Mouse (Mus musculus) neutrophil, adult 59 days (primary cell): Measurements from ENCODE around the gene Psmf1. TPM values are rescaled to one million over a fixed set of nuclear protein-coding genes. Genes with fewer than 3 reads are reported as not detected.

Source experiments
- total RNA-seq, 2 experiments: library from RNA; stranded (reverse); gene quantifications; 1 replicate in 1 of 2; 2 replicates in 1 of 2; pipeline ENCODE4 v1.2.4; 2023

Gene Psmf1
- total RNA-seq, result 10 to 100 TPM; 21.2 to 28.6 TPM

DNA sequence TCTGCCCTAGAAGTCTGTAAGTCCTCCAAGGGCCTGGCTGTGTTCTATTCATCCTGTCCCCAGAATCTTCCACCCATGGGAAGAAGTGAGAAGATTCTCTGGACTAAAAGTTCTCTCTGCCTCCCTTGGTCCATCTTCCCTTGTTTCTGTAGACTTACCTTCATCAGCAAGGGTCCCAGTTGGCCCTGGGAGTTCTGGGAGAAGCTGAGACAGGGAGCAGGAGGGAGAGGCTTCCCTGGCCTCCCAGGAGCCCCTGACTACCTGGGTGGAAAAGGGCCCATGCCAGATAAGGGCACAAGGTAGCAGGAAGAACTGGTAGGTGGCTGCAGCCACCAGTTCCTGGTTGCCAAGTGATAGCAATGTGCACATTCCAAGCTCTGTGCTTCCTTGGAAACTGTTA lies at the start of gene Psmf1:
Psmf1 (minus strand) TSS at position 342 of the 400 bp plus-strand sequence.

DNA sequence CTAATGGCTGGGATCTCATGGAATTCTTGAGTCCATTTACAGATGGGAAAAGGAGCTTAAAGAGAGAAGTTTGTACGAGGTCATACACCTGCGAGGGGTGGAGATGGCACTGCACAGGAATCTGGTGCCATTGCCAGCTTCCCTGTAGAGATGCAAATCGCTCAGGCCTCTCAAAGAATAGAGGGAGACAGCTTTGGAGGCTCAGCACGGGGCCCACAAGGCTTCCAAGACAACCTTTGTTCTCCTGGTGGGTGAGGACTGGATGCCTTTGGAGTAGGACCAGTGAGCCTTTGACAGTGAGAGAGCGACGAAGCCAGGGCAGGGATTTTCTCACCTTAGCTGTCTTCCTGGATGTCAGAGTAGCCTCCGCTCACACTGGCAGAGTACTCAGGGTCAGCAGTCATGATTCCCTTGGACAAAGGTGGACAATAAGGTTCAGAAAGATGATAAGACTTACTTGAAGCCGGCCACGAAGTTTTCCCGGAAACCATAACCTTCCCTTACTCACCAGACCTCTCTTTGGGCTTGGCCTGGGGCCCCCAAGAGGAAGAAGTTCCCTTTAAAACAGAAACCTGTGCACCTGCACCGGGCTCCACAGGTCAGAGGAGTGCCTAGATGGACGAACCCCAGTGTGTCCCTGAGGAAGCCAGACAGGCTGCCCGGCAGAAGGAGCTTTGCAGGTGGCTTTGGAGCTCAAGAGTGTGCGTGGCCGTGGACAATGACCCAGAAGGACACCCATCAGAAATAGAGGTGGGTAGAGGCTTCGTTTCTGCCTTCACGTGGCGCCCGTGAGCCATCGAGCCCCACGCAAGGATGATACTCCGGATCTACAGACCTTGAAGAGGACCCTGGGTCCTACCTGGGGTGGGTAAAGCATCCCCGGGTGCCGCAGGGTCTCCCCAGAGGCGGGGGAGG lies 42.5 kb downstream of the Psmf1 start, which contains the start of gene Tmem74b:
Tmem74b (plus strand) TSS at position 778 of the 915 bp plus-strand sequence.

DNA sequence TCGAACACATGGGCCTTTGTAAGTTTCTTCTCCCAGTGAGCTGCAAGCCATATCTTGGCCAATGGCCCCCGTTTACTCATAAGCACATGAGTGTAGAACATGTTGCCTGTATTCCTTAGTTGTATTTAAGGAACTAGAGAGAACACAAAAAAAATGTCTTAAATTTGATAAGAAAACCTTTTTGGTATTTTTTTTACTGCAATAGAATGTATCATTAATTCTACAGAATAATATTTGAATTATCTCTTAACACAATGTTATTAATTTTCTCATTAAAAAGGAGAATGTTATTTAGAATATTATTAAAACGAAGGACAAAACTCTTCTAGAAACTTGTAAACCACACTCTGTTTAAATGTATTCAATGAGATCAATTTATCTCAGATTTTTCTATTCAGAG lies 75.6 kb downstream of the Psmf1 start, which contains the start of gene Rad21l:
Rad21l (minus strand) TSS at position 101 of the 400 bp plus-strand sequence.

Other genes starting within 250 kb of the Psmf1 start
- 10 to 100 TPM; 30.7 to 46.9 TPM for gene Fkbp1a, start 201.7 kb downstream of the Psmf1 start, total RNA-seq
- gene Sdcbp2, start 171.6 kb downstream of the Psmf1 start, total RNA-seq, result not detected
- 1 to 10 TPM; 5.1 to 7.6 TPM for gene Snph, start 111.6 kb downstream of the Psmf1 start, total RNA-seq
- gene Rad21l, start 75.7 kb downstream of the Psmf1 start, total RNA-seq, result not detected
- not detected for gene Tmem74b, start 42.2 kb downstream of the Psmf1 start, total RNA-seq
- not detected for gene Rspo4, start 98.7 kb upstream of the Psmf1 start, total RNA-seq
- gene Angpt4, start 167.0 kb upstream of the Psmf1 start, total RNA-seq, result not detected
- gene Fam110a, start 236.0 kb upstream of the Psmf1 start, total RNA-seq, result 10 to 100 TPM; 21.1 to 22.6 TPM